Mouse (Mus musculus) right cerebral cortex, adult 2 months (tissue): ENCODE measurements around the gene Spred2.

Experiments
- DNase-seq, 2 experiments: peaks; one replicate each; pipeline ENCODE4 v3.0.0; 2021 to 2022; ENCODE audit warnings: low spot score in 2 of 2

The Spred2 gene

DNA sequence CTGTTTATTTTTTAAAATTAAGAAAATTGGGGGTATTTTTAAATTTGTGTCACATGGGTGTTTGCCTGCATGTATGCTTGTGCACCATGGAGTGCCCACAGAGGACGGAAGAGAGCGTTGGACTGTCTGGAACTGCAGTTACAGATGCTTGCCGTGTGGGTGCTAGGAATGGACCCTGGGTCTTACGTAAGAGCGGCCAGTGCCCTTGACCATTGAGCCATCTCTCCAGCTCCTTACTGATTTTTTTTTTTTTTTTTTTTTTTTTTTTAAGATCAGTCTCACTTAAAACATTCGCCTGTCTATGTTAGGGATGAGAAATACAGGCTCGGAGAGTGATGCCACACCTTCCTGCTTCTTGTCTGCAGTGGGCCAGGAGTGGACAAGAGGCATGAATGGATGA, 29.7 kb downstream of the Spred2 start:
- DNase-seq, result no peak

DNA sequence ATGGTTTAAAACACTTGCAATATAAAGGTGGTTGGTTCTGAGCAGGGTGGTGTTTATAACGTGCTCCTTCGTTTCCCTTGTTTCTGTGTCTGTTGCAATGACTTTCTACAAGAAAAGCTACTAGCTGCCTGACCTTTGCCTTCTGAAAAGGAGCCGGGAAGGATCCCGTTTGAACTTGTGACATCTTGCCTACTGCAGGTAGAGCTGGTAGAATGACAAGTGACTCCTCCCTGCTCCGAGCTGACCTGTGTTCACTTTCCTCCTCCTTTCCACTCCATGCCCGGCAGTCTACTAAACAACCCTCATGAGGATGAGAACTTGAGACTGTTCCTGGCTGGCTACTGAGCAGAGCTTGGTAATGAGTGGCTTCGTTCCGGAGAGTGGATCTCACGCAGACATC, 30.9 kb downstream of the Spred2 start:
- no peak for DNase-seq

DNA sequence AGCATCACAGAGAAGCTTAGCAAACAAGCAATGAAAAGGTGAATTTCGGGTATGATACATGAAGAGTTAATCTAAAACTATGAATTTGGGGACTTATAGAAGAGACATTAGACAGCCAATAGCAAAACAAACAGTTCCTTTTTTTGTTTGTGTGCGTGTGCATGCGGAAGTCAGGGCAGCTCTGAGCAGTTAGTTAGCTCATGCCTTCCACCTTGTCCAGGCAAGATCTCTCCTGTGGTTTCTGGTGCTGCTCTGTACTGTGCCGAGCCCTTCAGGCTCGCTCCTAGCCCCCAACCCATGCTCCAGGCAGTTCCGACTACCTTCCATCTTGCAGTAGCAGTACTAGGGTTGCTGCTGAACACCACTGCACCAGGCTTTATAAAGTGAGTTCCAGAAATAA, 31.5 kb downstream of the Spred2 start:
- DNase-seq, result no peak

DNA sequence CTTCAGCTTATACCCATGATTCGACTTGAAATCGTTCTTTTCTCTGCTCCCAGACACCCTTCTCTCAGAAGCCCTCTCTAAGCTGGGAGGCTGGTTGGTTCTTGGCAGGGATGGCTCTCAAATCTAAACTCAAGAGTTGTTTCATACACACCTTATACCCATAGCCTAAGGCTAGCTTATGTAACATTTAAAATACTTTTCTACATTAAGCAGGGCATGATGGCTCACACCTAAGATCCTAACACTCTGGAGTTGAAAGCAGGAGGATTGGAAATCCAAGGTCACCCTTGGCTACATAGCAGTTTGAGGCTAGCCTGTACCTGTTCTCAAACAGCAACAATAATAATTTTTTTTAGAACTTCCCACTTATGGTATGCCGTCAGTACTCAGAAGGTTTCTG, 34.8 kb downstream of the Spred2 start:
- DNase-seq, result no peak

DNA sequence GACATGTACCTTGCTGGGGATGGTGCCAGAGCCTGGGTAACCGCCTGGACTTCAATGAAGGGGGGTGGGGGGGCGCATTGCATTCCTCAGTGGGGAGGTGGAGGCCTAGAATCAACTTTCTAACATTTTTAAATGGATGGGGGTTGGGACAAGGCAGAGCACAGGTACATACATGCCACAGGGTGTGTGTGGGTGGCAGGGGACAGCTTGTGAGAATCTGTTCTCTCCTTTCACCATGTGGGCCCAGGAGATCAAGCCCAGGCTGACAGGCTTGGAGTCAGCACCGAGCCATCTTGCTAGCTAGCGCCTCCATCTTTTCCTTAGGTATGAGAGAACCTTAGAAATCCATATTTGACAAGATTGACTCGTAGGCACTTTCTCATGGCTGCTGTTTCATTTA, 35.7 kb downstream of the Spred2 start:
- DNase-seq, result no peak

DNA sequence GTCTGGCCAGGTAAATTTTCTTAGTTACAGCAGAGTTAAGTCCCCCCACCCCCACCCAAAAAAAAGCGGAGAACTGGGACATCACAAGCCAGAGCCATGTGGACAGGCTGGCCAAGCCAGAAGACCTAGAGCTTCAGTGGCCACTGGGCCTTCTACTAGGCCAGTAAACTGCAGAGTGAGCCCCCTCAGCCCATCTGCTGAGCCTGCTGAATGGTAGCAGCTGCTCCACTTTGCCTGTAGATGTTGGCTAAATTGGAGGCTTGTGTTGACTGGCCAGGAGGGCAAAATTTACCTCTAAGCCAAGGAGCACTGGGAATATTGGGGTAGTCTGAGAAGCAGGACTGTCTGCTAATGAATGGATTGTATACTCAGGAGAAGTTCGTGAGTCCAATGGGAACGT, 36.4 kb downstream of the Spred2 start:
- DNase-seq, result no peak

DNA sequence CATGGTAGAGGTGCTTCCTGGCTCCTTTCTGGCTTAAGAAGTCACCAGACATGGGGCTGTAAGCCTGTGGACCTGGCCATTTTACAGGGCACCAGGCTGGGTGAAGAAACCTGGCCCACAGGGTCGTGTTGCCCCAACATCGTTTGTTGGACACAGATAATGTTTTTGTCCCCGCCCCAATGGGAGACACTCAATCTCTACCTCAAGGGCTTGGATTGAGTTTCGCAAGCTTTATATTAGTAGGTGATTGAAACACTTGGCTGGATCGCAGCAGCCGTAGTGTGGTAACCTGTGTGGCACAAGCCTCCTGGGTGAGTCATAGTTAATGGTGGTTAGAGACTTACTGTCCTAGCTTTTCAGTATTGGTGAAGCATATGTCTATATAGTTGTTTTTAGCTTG, 36.9 kb downstream of the Spred2 start:
- DNase-seq, result no peak

DNA sequence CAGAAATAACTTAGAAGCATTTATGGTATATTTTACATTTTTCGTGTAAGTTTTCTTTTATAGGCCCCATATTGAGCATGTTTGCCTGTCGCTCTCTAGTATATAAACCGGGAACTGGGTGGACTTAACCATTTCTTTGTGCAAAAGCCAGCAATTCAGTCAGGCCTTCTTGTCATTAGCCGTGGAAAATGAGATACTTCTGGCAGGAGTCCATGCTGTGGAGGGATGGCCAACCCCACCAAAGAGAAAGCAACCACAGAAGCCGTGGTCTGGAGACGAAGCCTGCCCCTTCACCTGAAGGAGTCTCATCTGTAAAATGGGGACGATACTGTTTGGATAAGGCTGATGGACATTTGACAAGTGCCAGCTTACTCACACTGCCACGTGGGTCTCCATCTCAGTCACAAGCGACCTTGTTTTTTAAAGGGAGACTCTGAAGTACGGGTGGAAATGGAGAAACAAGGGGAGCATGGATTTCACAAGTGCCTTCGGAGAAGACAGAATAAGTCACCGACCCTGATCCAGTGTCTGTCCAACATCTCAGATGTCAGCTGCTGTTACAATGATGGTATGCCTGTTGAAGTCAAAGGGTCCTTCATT, 37.7 kb downstream of the Spred2 start:
- no peak for DNase-seq

DNA sequence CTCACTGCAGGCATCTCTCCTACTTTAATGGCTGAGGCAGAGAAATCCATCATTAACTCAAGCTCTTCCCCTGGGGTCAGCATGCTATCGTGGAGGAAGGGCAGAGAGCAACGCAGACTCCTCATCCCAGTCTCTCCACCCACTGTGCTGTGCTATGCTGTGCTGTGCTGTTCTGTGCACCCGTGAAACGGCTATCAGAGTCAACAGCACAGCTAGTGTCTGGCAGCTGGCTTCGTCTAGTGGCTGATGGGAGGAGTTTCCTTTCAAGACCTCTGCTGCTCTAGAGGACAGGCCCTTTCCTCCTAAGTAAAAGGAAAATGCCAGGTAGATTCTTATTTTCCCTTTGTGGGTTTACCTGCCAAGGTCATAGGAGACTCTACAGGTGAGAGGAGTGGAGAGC, 38.6 kb downstream of the Spred2 start:
- no peak for DNase-seq

DNA sequence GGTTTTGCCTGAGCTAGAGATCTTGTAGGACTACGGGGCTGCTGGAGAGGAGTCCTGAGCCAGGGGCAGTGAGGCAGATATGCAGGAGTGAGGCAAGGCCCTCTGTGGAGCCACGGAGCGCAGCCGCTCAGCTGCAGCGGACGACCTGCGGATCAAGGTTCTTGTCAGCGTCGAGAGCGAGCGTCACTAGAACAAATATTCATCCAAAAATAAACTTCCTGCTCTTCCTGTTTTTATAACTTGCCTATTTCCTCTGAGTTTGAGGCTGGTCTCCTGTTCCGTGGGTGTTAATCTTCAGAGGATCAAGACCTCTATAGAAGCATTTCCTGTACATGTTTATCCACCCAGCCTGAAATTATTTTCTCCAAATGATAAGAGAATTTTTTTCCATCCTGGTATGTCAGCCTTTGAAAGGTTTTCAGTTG, 39.6 kb downstream of the Spred2 start:
- no peak for DNase-seq

DNA sequence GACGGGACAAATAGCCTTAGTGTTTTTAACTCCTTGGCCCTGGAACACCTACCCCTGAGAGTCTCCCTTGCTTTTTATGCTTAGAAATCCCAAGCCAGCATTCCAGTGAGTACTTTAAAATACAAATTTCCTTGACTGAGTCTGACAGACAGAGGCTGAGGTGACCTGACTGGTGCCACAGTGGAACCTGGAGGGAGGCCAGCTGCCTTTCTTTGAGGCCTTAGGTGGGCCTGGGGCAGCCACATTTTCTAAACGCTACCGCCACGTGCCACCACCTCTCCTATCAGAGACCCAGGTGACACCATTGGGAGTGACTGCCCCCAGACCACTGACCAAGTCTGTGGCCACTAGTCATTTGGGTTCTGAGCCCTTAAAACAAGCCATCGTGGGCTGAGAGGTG, 40.2 kb downstream of the Spred2 start:
- no peak for DNase-seq

DNA sequence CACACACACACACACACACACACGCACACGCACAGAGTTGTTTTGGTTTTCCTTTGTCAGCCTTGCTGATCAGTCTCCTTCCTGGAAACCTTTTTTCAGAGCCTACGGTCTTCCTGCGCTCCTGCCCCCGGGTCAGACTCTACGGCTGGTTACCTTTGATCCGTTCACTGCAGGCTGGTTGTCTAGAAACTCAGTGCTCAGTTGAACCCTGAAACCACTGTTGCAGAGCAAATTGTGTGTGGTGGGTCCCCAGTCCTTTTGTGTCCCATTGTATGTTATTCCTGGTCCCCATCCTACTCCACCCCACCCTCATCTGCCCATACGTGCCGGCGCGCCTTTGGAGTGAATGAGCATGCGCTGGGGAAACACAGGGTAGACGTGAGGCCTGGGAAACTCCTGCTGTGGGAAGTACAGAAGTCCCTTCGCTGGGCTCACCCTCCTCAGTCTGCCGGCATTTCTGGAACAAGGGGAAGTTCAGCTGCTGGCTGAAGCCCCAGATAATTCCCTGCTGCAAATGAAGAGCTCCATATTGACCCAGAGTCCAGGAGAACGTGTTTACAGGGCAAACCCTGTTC, 40.9 kb downstream of the Spred2 start:
- DNase-seq, result no peak

DNA sequence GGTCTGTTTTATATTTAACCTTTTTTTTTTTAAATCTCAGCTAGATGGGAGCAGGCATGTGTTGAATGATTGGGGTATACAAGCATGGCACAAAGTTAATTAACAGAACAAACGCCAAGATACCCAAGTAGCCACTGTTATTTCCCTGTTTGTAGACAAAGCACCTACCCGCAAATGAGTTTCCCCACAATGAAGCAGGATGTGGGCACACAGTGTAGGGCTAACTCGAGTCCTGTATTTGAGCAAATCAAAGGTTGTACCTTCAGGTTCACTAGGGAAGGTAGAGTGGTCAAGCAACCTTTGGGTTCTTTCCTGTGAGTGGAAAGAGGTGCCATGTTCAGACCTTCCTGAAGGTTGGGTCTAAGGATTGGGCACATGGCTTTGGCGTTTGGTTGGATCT, 41.5 kb downstream of the Spred2 start:
- no peak for DNase-seq

DNA sequence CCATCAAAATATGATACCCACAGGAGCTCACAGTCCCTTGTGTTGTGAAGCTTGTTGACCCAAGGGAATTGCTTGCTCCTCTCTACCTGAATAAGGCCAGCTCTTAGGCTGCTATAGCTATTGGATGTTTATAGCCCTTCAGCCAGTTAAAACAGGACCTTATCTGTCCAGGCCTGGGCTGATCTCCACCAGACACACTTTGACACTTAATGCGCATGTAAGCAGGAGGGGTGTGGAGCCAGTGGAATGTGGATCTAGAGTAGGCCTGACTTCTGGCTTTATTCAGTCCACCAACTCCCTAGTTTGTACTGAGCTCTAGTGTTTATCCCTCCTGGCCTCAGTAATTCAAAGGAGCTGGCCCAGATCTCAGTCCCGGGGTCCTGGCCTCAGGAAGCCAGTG, 42.1 kb downstream of the Spred2 start:
- no peak for DNase-seq

DNA sequence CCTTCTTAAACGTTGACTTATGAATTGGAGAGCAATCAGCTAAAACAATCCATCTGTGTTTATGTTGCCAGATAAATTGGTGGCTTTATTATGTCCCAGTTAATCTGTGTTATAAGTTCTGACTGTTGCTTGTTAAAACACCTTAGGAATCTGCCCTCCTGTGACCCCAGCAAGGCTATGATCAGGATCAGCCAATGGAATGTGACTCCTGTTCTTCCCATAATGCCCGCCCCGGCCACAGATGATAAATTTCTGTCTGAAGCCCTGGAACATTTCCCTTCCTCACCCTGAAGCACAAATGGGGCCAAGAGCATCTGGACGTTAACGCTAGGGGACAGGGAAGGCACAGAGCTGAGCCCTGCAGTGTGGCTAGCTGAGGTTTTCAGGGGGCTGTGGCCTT, 45.4 kb downstream of the Spred2 start:
- no peak for DNase-seq

DNA sequence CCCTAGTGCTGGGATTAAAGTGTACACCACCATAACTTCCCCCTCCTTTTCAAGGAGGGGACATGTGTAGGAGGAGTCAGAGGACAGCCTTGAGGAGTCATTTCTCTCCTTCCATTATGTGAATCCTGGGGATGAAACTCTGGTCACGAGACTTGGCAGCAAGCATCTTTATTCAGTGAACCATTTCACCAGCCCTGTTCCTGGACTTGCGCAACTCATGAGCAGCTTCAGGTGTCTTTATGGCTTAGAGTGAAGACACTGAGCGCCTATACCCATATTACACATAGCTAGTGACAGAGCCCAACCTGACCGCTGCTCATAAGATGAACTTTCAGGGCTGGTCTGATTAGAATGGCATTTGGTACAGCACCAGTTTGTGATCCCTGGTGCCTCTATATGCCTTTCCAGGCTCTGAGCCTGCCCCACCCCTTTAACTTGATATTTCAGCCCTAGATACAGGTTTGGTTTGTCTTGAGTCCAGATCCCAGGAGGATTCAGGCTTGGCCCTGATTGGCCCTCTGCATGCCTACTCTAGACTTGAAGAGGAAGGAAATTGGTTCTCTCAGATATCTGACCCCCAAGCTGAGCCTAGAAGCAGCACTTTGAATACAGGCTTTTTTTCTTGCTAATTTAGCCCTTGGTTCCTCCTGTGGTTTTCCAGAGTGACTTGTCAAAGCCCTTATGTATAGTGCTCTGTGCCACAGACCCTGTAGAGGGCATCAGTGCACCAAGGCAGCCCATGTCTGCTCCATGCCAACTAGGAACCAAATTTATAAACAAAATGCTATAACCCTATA, 48.0 kb downstream of the Spred2 start:
- DNase-seq, result no peak

DNA sequence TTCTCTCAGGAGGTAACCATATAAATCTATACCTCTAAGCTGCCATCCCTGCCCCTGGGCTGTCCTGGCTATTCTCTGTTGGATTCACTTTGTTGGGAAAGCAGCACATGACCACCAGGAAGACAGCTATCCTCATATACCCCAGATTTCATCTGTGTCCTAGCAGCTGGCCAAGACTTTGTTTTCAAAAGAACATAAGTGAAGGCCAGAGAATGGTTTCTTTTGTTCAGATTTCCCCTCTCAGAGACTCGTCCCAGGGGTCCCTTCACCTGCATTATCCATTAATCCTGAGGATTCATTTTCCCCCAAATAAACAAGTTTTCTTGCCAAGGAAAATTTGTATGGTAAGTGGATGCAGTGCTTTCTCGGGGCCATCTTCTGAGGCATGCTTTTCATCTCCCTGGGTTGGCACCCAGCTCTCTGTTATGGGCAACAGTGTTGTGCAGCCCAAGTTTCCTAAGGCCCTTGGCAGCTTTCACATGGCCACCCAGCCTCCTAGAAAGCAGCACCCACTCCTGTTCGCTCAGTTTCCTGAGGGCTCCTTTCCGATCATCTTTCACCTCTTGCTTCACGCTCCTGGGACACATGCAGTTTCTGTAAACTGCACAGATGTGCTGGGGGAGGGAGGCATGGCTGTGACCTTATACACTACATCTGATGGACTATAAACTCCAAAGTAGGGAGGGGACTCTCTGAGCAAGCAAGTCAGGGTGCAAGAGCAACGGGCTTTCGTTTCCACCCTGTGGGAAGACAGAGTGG, 49.0 kb downstream of the Spred2 start:
- DNase-seq, result no peak

DNA sequence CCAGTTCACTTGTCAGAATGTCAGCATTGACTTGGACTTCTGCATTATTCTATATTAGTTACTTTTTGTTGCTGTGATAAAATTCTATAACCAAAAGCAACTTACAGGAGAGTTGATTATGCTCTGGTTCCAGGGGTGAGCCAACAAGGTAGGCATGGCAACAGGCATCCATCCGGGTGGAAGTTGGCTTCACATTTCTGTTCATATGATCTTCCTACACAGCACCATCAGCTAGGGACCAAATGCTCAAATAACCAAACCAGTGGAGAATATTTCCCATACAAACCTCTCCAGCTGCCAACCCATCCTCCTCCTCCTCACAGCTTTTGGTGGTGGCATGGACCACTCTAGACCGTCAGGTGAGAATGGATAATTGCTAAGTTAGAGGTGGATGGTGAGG, 51.9 kb downstream of the Spred2 start:
- DNase-seq, result no peak

DNA sequence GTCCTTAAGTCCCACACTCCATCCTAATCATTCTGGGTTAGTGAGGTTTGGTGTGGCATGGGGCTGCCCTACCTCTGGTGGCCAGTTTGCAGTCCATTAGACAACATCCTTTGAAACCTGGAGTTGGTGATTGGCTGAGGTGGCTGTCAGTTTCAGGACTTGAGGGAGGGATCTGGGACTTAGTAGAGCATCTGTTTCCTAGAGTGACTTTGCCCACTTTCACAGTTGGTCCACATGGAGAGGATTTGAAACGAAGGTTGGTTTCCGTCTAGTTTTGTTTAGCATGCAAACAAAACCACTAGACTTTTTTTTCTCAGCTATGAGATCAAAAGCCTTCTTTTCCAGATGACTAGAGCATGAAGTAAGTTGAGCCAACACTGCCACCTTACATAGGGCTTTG, 53.5 kb downstream of the Spred2 start:
- DNase-seq, result no peak

DNA sequence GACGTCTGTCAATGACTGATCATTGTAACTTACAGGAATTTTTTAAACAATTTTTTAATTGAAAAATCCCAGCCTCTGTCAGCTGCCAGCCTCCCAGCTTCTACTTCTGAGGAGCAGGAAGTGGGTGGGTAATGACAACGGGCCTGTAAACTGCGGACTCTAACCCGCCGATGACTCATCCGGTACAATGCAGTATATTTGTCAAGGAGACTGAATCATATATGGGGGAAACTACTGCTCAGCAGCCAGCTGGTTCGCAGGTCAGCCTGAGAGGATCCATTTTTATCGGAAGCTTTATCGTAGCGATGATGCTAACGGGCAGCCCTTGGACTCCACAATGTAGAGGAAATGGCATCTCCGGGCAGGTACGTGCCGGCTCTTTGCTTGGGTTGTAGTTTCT, 55.2 kb downstream of the Spred2 start:
- DNase-seq, result peak; percentile 78 to 79

DNA sequence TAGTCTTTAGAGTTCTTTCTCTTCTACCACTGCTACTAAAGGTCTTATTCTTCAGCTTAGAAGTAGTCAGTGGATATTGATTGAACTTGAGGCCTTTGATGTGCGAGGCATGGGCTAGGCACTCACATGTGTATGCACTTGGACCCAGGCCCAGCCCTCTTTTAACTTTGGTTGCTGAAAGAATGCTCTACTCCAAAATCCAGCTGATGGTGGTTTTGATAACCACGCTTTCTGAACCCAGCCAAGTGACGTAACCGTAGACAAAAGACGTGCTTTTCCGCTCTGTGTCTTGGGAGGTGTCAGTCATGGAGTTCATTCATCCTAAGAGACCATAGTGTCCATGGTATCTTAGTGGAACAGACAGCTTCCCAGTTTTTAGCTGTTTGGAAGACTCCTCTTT, 57.9 kb downstream of the Spred2 start:
- no peak for DNase-seq

DNA sequence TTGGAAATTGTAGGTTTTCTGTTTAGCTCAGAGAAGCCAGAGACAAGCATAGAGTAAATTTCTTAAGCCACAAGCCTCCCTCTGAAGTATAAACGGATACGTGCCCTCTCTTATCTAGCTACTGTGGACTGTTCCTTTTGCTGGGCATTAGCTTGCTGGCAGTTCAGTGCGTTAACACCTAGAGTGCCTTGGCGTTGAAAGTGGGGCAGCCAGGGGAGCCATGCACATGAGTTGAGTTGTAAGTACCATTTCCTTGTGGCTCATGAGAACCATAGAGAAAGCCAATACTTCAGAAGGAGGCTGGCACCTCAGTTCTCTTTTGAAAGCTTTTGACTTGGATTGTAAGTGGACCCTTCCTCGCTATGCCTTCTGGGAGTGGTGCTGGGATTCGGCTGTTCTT, 58.6 kb downstream of the Spred2 start:
- DNase-seq, result no peak

DNA sequence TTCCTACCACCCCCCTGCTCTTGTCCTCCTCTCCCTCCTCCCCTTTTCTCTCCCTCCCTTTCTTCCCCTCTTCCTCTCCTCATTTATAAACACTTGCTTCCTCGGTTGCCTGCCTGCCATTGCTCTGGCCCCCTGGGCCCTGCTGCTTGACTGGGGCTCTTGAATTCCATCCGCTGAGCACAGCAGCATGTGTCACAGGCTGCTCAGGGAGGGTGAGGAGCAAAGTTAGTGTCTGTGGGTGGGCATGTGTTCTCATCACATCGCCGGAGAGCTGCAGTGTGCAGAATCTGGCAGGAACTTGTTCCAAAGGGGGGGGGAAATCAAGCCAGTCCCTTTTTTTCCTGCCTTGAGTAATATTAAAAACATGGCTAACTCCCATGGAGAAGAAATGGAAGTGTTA, 59.1 kb downstream of the Spred2 start:
- peak; percentile 47 to 51 for DNase-seq
